Mouse (Mus musculus): ENCODE measurements at regions not wholly inside any gene's neighbourhood (a gene's known extent, or its start where the extent isn't known, plus 50 kb on each side); places are given as distances from the start of the nearest gene placed in this dataset.

- TF ChIP-seq CTCF (IDR thresholded peaks at IDR 0.05; ENCODE audit: low read depth, low read length) (no peak), POLR2A (IDR thresholded peaks at IDR 0.05; ENCODE audit: insufficient read depth, low read length) (no peak), EP300 (IDR thresholded peaks at IDR 0.05; ENCODE audit: insufficient read depth, low read depth, low read length) (no peak)
Measured at GRCm38 (mm10) chr15:62181454-62181910, 1258.7 kb upstream of the A1bg start.
